Mouse (Mus musculus) embryonic facial prominence, embryonic 11.5 days (tissue): Measurements from ENCODE around the gene Defb42. TPM values are rescaled to one million over a fixed set of nuclear protein-coding genes. Genes with fewer than 3 reads are reported as not detected.

ENCODE experiments used
- polyA plus RNA-seq: library from polyadenylated mRNA; unstranded; fragments of >200 nt; fragmentation: Nextera tagmentation; extraction: Ambion mirVana; gene quantifications from 2 replicates; pipeline ENCODE4 v1.2.1, GENCODE M21; 2014

Gene Defb42
- polyA plus RNA-seq, 1 experiment from 2014 or later, result not detected

Other genes with a start within 250 kb of the Defb42 start
- gene Wdfy2, start 209.3 kb upstream of the Defb42 start, polyA plus RNA-seq, result 12.2 and 13.3 TPM in 2 replicates
- not detected in 2 replicates for gene Defb48, start 62.5 kb upstream of the Defb42 start, polyA plus RNA-seq
- not detected in 2 replicates for gene Defb47, start 48.9 kb upstream of the Defb42 start, polyA plus RNA-seq
- gene Defb43, start 35.2 kb upstream of the Defb42 start, polyA plus RNA-seq, result not detected in 2 replicates
- not detected in 2 replicates for gene Defb30, start 3.0 kb downstream of the Defb42 start, polyA plus RNA-seq